Mouse (Mus musculus) T-cell, adult 2 months (primary cell): ENCODE results near the gene Med12l.

Experiments used
- DNase-seq: peaks from one replicate; pipeline ENCODE4 v3.0.0; 2022; ENCODE audit warnings: low spot score

Med12l gene

DNA sequence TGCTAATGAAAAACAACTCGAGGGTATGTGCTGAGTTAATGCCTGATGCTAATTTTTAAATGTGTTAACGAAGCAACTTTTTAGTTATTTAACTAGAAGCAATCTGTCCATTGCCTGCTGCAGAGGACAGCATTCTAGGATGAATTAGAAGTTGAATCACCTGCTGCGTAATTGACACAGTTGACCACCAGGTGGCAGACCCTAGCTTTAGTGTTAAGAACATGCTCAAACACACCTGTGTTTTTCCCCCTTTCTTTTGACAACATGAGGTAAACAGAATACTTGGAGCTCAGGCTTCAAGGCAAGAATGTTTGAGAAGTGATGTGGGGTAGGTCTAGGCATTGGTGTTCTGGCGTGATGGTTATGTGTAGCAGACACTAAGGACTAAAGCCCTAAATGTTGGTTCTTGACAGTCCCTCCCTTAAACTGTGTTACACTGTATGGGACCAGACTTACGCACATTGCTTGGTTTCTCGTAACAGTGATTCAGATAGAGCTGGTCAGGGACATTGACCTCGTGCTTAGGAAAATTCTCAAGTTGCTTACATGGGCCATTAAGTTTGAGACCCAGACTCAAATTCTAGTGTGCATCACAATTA lies 315.8 kb downstream of the Med12l start:
- peak; percentile 39 for DNase-seq

DNA sequence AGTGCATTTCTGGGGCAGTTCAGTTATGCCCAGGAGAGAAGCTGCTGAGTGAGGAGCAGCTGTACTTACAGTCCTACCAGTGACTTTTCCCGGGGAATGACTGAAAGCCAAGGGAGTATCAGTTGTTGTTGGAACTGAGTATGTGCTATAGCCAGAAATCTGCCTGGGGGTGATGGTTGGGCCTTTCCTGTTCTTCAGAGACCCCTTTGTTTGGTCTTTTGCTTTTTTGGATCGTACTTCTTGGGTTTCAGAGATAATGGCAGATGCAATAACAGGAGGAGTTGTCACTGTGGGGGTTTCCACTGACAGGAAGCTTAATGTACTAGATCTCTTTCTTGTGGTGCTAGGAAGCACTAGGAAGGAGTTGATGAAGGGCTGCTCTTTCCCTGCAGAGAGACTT lies 322.9 kb downstream of the Med12l start:
- no peak for DNase-seq

DNA sequence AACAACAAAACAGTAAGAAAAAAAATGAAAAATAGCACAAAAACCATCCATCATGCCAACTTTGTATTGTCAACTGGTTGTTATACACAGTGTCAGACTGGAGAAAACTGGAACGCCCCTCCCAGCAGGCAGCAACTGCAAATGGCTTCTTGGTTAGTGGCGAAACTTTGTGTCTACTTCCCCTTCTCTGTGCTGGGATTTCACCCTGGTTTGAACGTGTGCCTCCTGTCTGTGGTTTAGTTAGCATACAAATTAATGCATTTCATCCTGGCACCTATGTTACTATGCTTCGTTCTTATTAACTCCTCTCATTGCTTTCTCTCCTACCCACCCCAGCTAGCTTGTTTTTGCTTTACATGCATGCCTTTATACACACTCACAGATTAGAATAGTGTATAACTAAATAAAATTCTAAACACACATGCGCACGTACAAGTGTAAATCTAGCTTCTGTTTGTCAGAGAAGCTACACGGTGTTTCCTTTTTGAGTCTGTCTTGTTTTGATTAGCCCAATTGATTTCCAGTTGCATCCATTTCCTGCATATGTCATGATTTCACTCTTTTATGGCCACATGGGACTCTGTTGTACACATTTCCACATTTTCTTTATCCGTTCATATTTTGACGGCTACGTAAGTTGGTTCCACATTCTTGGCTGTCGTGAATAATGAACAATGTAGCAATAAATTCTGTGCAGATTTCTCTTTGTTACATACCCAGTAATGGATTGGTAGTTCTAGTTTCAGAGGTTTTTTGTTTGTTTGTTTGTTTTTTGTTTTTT lies 336.2 kb downstream of the Med12l start:
- DNase-seq = no peak

DNA sequence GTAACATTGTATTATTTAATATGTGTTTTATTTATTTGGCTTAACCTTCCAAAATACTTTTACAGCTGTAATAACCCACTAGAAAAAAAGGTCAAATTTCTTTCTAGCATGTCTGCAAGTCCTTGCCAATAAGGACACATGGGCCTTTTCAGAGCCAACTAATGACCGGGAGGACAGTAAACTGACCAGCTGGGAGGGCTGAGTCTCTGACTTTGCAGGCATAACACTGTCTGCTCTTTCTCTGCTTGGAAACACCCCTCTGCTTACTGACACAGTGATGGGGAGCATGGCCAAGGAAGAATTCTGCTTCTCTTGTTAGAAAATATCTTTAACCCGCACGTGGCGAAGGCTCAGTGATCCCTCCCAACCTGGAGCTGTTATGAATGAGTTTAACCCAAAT lies 337.4 kb downstream of the Med12l start:
- DNase-seq = no peak

DNA sequence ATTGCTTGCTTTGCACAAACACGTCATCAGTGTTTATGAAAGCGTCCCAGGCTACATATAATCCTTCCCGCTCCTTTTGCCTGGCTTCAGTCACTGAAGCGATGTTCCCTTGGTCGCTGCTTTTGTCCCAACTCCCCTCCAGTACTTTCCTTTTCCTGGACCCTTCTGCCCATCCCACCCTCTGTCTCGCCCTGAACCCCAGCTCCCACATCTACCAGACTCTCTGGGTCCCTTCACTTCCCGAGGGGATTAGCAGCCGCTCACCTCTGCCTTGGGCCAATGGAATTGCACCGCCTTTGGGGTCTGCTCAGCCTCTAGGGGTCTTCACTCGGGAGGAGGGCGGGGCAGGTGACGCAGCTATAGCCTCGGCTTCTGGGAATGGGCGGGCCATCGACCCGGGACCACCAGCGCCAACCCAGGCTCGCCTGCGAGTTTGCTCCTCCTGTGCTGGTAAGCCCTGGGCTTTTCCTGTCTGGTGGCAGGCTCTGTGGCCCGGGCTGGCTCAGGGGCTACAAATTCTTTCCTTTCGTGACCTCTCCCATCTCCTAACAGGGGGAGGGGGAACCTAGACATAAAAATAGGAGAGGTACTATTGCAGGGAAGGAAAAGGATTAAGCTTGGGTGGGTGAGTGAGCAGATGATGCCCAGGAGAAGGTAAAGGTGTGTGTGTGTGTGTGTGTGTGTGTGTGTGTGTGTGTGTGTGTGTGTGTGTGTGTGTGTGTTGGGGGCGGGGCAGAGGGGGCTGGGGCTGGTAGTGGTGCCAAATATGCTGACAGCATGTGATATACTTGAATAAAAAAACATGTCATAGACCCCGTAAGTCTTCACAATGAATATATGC lies 338.7 kb downstream of the Med12l start, which contains the start of gene Igsf10:
Igsf10 (minus strand) TSS at position 330 of the 841 bp plus-strand sequence.
- DNase-seq = no peak

DNA sequence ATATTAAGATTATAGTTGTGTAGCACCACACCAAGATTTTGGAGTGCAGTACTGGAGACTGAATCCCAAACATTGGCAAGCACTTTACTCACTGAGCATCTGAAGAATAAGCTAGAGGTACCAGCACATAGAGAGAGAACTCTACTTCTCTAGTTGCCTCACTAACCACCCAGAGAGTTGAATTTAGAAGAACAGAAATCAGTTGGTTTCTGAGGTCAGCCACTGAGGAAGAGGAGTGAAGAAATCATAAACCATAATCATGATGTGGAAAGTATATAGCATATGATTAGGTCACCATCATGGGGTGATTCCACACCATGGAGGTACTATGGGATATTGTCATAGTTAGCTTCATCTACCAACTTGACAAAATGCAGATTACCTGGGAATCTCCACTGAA lies 346.1 kb downstream of the Med12l start:
- no peak for DNase-seq

DNA sequence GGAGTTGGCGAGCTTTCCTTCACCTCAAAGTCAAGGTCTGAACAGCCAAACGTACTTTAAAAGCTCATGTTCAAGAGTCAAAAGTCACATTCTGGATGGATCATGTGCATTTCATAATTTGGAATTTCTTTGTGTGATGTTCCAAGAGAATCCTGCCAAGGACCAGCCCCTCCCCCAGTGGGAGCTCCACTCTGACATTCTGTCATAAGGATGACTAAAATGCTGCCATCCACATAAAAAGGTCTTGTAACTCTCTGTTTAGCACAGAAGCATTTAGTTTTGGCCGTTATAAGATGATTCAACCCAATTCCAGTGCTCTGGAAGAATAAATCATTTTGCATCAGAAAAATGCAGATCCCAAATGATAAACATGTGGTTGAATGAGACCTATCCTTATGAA lies 348.5 kb downstream of the Med12l start:
- DNase-seq = no peak

DNA sequence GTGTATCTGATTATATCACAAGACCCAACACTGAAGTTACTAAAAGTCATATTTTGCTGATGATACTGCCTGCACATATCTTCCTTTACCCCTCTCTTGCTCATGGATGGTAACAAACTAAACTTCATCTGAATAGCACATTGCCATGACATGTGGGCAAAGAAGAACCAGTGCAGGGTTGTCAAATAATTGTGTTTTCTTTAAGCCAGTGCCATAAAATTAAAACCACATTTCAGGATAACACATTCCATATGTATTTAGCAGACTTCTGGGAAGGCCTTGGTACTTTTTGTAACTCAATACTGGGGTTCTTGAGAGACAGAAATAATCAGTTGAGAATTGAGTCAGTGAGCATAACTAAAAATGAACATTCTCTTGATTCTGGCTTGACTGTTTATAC lies 354.5 kb downstream of the Med12l start:
- DNase-seq = no peak

DNA sequence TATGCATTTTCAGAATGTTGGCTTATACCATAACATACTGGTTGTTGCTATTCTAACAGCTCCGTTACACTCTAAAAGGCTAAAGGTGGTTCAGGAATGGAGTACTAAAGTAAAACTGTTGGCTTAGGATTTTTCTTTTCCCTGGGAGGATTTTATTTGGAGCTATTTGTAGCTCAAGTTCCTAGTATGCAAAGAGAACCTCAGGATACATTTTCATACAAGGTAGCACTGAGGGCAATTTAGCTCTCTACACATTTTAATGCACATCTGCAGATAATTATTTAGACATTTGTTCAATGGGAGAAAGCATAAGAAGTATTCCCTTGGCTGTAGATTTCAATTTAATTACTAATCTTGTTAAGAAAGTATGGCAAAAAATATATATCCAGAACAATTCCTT lies 356.3 kb downstream of the Med12l start:
- DNase-seq = no peak
